Mouse (Mus musculus) gastrocnemius, adult 2 months (tissue): ENCODE results near the gene Cdc6. TPM values are rescaled to one million over a fixed set of nuclear protein-coding genes. Genes with fewer than 3 reads are reported as not detected.
"Not testable (repeated sequence)": the region's sequence is repeated elsewhere in the genome, so short reads cannot be mapped to it uniquely, and the experiment has no call there.

ENCODE experiments used
- DNase-seq: peaks from one replicate; pipeline ENCODE4 v3.0.0; 2022
- H3K27ac ChIP-seq: fragments of 200-600 bp; 2 replicates; pipeline ENCODE4 v1.8.1; 2022; ENCODE audit warnings: mild to moderate bottlenecking
- H3K4me3 ChIP-seq: fragments of 200-600 bp; 2 replicates; pipeline ENCODE4 v1.8.1; 2022; ENCODE audit warnings: mild to moderate bottlenecking, moderate library complexity
- CTCF ChIP-seq: fragments of 200-600 bp; IDR thresholded peaks from 2 replicates; pipeline ENCODE4 v1.8.1; 2022; ENCODE audit warnings: antibody characterized with exemption, mild to moderate bottlenecking, moderate library complexity
- intact Hi-C: fragments of 180-260 bp; cut with DNase I; formaldehyde crosslinking; loops from one replicate; pipeline ENCODE4 v1.15.1; 2025
- total RNA-seq, 2 experiments: library from RNA; stranded (reverse); gene quantifications; 2 replicates each; pipeline ENCODE4 v1.2.3; 2021

The Cdc6 gene
- total RNA-seq, 2 experiments from 2014 or later = 0.11 TPM; not detected in 1

DNA sequence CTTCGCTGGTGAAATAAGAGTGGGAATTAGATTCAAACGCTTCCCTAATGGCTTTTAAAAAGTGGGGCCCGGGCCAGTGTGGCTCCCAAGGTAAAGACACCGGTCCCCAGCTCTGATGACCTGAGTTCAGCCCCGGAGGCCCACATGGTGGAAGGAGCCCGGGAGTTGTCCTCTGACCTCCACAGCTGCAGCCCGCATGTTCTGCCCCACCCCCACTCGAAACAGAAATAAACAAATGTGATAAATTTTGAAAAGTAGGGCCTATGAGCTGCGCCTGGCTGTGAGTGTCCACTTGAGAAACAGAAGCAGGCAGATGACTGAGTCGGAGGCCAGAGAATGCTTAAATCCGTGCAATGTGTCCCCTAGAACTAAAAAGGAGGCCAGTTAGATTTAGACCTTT, 6.6 kb downstream of the Cdc6 start:
- Histone ChIP-seq H3K4me3 (no peak overlapping the region), H3K27ac (no peak overlapping the region)
- DNase-seq = no peak
- intact Hi-C loops = loop anchor here (5.0 kb wide), 1 partner anchor 212 kb away; the partner anchor contains the start of gene Csf3
- TF ChIP-seq CTCF = no peak

DNA sequence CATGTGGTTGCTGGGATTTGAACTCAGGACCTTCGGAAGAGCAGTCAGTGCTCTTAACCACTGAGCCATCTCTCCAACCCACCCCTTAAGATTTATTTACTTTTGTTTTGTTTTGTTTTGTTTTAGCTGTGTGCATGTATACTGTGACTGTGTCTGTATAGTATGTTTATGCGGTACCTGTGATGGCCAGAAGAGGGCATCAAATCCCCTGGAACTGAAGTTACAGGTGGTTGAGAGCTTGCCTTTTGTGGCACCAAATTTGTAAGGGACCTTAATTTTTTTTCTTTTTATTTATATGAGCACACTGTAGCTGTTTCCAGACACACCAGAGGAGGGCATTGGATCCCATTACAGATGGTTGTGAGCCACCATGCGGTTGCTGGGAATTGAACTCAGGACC, 8.8 kb downstream of the Cdc6 start:
- H3K4me3 ChIP-seq, intact Hi-C loops, DNase-seq, H3K27ac ChIP-seq: not testable (repeated sequence)
- TF ChIP-seq CTCF = peak; percentile 44

DNA sequence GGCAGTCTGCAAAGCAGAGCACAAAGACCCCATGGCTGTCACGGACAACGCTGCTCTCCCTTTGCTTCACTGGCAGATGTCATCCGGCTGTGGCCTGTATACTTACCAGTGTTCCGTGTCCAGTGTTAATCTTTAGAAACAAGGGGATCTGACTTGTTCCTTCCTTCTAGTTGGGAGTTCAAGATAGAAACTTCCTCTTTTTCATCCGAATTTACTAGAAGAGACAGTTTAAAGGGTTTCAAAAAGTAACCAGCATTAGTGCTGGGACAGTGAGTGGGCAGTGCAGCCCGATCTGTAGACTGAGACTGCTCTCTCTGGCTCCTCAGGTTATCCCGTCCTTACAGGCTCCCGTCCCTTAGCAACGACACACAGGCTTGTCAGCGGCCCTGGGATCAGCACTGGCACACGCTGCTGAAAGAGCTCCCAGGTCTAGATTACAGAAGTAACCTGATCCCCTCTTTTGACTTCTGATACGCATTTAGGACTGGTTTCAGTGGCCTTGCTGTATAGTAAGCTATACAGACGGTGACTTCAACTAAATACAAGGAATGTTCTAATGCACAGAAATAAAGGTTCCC, 9.9 kb downstream of the Cdc6 start:
- no peak for TF ChIP-seq CTCF
- no peak for DNase-seq
- Histone ChIP-seq H3K27ac (peak overlapping the region; percentile 81), H3K4me3 (no peak overlapping the region)
- intact Hi-C loops = no loop called here

DNA sequence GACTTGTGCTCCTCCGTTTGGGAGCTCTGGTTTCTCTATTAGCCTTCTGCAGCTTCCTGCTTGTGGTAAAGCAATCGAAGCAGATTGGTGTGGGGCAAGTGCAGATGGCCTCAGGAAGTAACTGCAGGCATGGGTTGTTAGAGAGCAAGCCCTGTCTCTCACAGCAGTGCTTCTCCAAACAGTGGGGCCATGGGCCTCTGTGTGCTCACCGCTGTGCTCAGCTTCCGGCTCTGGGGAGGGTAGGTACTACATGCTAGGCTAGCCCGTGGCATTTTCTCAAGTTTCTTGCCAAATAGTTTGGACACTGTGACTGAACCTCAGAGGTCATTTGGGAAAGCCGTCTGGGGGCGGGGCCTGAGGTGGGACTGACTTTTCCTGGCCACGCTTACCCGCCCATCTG, 10.6 kb downstream of the Cdc6 start:
- no peak for TF ChIP-seq CTCF
- intact Hi-C loops = no loop called here
- H3K27ac ChIP-seq = peak overlapping the region; percentile 81
- DNase-seq = peak; percentile 74
- peak overlapping the region; percentile 62 for H3K4me3 ChIP-seq

DNA sequence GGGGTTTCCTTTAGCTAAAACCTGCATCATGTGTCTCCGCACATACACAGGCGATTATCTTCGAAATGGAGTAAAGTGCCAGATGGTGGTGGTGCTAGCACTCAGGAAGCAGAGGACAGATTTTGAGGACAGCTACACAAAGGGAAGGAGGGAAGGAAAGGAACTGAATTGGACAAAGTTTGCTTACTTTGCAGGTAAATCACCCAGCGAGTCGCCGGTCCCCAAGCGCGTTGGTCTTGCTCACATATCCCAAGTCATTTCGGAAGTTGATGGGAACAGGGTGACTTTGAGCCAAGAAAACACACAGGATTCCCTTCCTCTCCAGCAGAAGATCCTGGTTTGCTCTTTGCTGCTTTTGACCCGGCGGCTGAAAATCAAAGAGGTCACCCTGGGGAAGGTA, 11.4 kb downstream of the Cdc6 start:
- peak overlapping the region; percentile 81 for H3K27ac ChIP-seq
- intact Hi-C loops = no loop called here
- H3K4me3 ChIP-seq = peak overlapping the region; percentile 62
- DNase-seq = no peak
- TF ChIP-seq CTCF = no peak

DNA sequence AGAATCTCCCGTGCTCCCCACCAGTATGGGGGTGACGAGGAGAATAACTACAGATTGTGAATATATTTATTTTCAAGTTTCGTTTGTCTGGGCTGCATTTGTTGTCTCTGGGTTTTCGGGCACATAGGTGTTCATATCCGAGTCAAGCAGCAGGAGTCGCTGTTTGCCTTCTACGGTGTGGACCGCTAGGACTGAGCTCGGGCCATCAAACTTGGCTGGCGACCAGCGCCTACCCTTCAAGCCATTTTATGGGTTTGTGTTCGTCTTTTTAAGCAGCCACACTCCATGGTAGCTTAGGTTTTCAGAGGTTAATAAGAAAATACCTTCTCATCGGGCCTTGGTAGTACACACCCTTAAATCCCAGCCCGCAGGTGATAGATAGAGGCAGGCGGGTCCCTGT, 14.2 kb downstream of the Cdc6 start:
- H3K27ac ChIP-seq, H3K4me3 ChIP-seq: not testable (repeated sequence)
- intact Hi-C loops = loop anchor here (1.0 to 10.0 kb wide), 3 partner anchors 51 to 203 kb away; no protein-coding TSS in a partner anchor
- TF ChIP-seq CTCF = peak; percentile 56
- DNase-seq = peak; percentile 70

DNA sequence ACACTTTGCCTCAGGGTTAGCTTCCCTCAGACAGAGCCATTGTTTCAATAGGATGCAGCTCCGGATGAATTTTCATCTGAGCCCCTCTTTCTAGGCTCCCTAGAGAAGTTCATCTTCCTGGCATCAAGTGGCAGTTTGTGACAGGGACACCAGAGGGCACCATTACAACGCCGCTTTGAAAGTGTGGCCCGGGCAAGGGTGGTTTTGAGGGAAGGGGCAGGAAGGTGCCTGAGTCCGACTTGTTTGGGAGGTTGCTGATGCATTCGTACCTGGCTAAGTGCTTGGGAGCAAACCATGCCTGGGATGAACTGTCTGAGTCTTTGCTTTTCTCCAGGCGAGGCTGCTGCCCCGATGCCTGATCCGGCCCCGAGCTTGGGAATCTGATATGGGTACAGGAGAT, 14.7 kb downstream of the Cdc6 start:
- intact Hi-C loops = loop anchor here (1.0 to 10.0 kb wide), 3 partner anchors 51 to 202 kb away; no protein-coding TSS in a partner anchor
- peak; percentile 86 for TF ChIP-seq CTCF
- Histone ChIP-seq H3K27ac (peak overlapping the region; percentile 51; the same call in 1 of the 2 replicates), H3K4me3 (peak overlapping the region; percentile 42)
- DNase-seq = peak; percentile 71

DNA sequence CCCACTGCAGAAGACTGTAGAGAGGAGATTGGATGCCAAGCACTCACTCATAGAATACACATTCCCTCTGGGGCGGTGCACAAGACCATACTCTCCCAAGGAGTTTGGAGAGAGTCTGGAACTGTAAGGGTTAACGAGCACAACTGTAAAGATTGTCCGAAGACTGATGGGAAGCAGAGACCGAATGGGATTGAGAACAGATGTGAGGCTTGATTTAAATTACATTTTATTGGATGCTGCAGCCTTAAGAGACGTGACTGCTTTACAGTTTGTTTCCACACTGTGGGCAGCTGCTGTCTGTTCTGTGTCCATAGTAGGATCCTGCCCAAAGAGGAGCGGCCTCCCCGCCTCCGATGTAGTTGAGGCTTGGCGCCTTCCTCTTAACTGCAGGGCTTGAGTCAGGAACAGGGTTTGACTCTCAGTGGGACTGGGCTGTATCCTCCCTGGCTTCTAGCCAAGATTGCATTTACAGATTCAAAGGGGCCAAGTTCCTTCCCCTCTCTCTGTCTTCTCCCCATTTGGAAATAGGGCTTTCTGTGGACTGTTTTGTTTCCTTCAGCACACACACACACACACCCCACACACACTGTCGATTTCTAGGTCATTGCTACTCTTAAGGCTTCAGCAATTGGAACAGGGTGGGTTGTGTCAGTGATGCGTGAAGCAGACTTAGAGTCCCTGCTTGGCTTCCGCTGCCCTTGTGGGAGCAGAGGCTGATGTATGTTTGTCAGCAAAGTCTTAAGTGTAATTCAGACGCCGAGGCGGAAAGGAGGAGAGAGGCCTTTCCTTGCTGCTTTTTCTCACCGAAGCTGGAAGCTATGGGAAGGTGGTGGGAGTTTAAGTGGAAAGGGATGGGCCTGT, 15.5 kb downstream of the Cdc6 start:
- intact Hi-C loops = loop anchor here (1.0 to 10.0 kb wide), 3 partner anchors 50 to 202 kb away; no protein-coding TSS in a partner anchor
- not testable (repeated sequence) for H3K4me3 ChIP-seq
- DNase-seq = peak; percentile 58
- peak overlapping the region; percentile 51 for H3K27ac ChIP-seq

DNA sequence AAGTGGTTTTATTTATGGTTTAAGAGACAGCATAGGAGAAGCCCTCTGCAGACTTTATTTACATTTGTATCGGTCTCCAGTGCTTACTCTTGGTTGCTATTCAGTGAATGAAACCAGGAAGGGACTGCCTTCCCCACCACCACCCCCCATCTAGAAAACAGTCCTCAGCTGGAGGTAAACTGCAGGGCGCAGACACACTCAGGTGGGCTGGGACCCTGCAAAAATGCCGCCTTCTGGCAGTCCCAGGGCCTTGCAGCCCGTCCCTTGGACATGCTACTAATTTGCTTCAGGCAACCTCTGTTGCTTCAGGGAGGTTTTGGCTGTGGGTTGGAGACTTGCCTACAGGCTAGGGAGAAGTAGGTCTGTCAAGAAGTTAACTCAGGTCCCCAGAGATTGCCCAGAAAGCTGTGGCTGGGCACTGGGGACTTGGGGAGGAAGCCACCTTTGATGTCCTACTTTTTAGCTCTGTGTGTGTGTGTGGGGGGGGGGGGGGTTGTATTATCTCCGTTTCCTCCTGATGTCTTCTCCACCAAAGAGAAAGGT, 17.1 kb downstream of the Cdc6 start:
- no peak for TF ChIP-seq CTCF
- 0 out of 2 replicates have a peak overlapping the region, but pooled peaks have one; percentile 10 for H3K27ac ChIP-seq
- intact Hi-C loops = loop anchor here (10.0 kb wide), 2 partner anchors 110 to 200 kb away; no protein-coding TSS in a partner anchor

DNA sequence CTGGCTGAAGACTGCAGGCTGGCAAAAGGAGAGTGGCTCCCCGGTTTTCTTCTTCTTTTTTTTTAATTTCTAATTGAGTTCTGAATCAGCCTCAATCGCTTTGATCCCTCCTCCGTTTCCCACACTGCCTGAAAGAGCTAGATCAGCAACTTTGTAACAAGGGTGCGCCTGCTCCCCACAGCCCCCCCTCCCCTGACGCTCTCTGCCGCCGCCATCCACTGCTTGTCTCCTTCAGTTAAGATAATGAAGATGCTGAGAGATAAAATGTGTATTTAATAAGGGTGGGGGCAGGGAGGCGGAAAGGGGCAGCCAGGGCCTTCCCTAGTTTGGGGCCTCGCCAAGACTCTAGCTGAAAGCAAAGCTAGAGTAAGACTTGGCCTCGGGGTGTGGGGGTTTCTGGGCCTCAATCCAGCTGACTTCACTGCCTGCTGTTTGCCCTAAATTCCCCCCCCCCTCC, 17.7 kb downstream of the Cdc6 start:
- peak; percentile 52 for DNase-seq
- intact Hi-C loops = loop anchor here (10.0 kb wide), 2 partner anchors 110 to 200 kb away; no protein-coding TSS in a partner anchor
- no peak for TF ChIP-seq CTCF
- Histone ChIP-seq H3K27ac (peak overlapping the region; percentile 49; the same call in 1 of the 2 replicates), H3K4me3 (no peak overlapping the region)

More for the DNA sequence above, 17.1 kb downstream of the Cdc6 start:
- H3K4me3 ChIP-seq = no peak overlapping the region
- peak; percentile 22 for DNase-seq

DNA sequence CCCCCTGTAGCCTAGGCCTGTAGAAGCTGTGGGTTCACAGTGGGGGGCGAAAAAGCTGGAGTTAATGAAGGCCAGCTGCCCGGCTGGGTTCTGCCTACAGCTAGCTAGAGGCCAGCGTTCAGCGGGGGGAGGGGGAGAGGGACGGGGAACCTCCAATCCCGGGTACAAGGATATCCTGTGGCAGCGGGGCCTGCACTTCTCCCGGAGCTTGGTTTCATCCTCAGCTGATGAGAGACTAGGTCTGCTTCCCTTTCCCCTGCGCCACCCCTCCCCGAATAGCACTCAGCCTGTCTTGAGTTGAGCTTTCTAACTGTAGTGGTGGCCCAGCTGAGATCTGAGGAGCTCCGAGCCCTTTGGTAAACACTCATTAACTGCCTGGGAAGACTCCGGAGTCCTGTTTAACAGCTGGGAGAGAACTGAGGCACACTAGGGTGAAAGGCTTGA, 18.3 kb downstream of the Cdc6 start:
- Histone ChIP-seq H3K27ac (peak overlapping the region; percentile 49), H3K4me3 (no peak overlapping the region)
- intact Hi-C loops = loop anchor here (10.0 kb wide), 2 partner anchors 109 to 199 kb away; no protein-coding TSS in a partner anchor
- peak; percentile 31 for DNase-seq
- TF ChIP-seq CTCF = no peak

DNA sequence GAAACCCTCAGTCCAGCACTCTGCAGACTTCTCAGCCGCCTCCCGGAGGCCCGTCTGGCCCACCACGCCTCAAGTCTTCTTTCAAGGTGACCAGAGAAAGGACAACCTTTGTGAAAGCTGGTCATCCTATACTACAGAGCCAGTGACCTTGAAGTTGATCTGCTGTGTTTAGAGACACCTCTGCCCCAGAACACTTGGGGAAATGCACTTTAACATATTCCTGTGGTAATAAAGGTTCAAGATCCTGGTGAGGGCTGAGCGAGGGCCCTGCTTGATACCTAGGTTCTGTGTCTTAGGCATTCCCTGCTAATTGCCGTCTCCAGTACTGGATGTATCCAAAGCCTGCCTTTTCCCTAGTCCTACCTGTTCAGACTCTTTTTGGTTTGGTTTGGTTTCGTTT, 19.0 kb downstream of the Cdc6 start:
- Histone ChIP-seq H3K27ac (no peak overlapping the region), H3K4me3 (no peak overlapping the region)
- DNase-seq = no peak
- intact Hi-C loops = loop anchor here (10.0 kb wide), 2 partner anchors 108 to 198 kb away; no protein-coding TSS in a partner anchor
- no peak for TF ChIP-seq CTCF
